Mouse (Mus musculus): Measurements from ENCODE around the gene Ccr7. TPM values are rescaled to one million over a fixed set of nuclear protein-coding genes. Genes with fewer than 3 reads are reported as not detected.
A peak's percentile ranks its signal among the peaks of the same experiment; 100 is the strongest.

Gene Ccr7
- polyA plus RNA-seq, 1 experiment from 2014 or later: not detected

GRCm38 (mm10) chr11:99134266-99135046 is 20.4 kb downstream of the Ccr7 start:
- Histone ChIP-seq H3K27me3 (ENCODE audit: control insufficient read depth, insufficient read depth, low read length) (no peaks in the 10 kb centered on the region), H3K36me3 (ENCODE audit: control insufficient read depth, insufficient read depth, low read length) (no peaks in the 10 kb centered on the region), H3K4me2 (ENCODE audit: low read depth, low read length) (no peak overlapping the region), H3K9ac (replicated peaks; ENCODE audit: low read depth, low read length) (no peak overlapping the region), H3K9me3 (ENCODE audit: control insufficient read depth, low read length) (no peaks in the 10 kb centered on the region), H3K4me3 (ENCODE audit: low read depth, low read length) (no peak overlapping the region), H3K27ac (ENCODE audit: low read depth, low read length) (no peak overlapping the region), H3K4me1 (ENCODE audit: control insufficient read depth, insufficient read depth, low read length) (peaks cover 12% of the 10 kb centered on the region)
- ATAC-seq (ENCODE audit: low read depth): no peak
- 64% methylated on average over 15 of the region's 15 CpGs for WGBS

- H3K36me3 ChIP-seq (ENCODE audit: control insufficient read depth, insufficient read depth, low read length): no peaks in the 10 kb centered on the region
- no peaks in the 10 kb centered on the region for H3K9me3 ChIP-seq (ENCODE audit: control insufficient read depth, low read length)
- no peak for ATAC-seq (ENCODE audit: low read depth)
- H3K27ac ChIP-seq (ENCODE audit: low read depth, low read length): no peak overlapping the region
- H3K4me3 ChIP-seq (ENCODE audit: low read depth, low read length): no peak overlapping the region
- WGBS: 40% methylated on average over 5 of the region's 5 CpGs
- H3K4me1 ChIP-seq (ENCODE audit: control insufficient read depth, insufficient read depth, low read length): peaks cover 12% of the 10 kb centered on the region
- H3K4me2 ChIP-seq (ENCODE audit: low read depth, low read length): no peak overlapping the region
- H3K9ac ChIP-seq (replicated peaks; ENCODE audit: low read depth, low read length): no peak overlapping the region
- no peaks in the 10 kb centered on the region for H3K27me3 ChIP-seq (ENCODE audit: control insufficient read depth, insufficient read depth, low read length)
Observed at GRCm38 (mm10) chr11:99133285-99133897, 21.5 kb downstream of the Ccr7 start.

- peak; percentile 70 for ATAC-seq (ENCODE audit: low read depth)
- no peaks in the 10 kb centered on the region for H3K36me3 ChIP-seq (ENCODE audit: control insufficient read depth, insufficient read depth, low read length)
- peaks cover 12% of the 10 kb centered on the region for H3K4me1 ChIP-seq (ENCODE audit: control insufficient read depth, insufficient read depth, low read length)
- no peak overlapping the region; the same call in 1 of the 2 replicates for H3K9ac ChIP-seq (replicated peaks; ENCODE audit: low read depth, low read length)
- no peak overlapping the region for H3K4me3 ChIP-seq (ENCODE audit: low read depth, low read length)
- 2% methylated on average over 11 of the region's 11 CpGs for WGBS
- no peaks in the 10 kb centered on the region for H3K9me3 ChIP-seq (ENCODE audit: control insufficient read depth, low read length)
- peak overlapping the region; percentile 29 for H3K4me2 ChIP-seq (ENCODE audit: low read depth, low read length)
- H3K27me3 ChIP-seq (ENCODE audit: control insufficient read depth, insufficient read depth, low read length): no peaks in the 10 kb centered on the region
- H3K27ac ChIP-seq (ENCODE audit: low read depth, low read length): no peak overlapping the region; the same call in 1 of the 2 replicates
Observed at GRCm38 (mm10) chr11:99132091-99132730, 22.7 kb downstream of the Ccr7 start.

- Histone ChIP-seq H3K4me2 (ENCODE audit: low read depth, low read length) (no peak overlapping the region), H3K4me1 (ENCODE audit: control insufficient read depth, insufficient read depth, low read length) (peaks cover 12% of the 10 kb centered on the region), H3K27ac (ENCODE audit: low read depth, low read length) (no peak overlapping the region), H3K9ac (replicated peaks; ENCODE audit: low read depth, low read length) (no peak overlapping the region), H3K4me3 (ENCODE audit: low read depth, low read length) (no peak overlapping the region), H3K9me3 (ENCODE audit: control insufficient read depth, low read length) (no peaks in the 10 kb centered on the region), H3K27me3 (ENCODE audit: control insufficient read depth, insufficient read depth, low read length) (no peaks in the 10 kb centered on the region), H3K36me3 (ENCODE audit: control insufficient read depth, insufficient read depth, low read length) (no peaks in the 10 kb centered on the region)
- no peak for ATAC-seq (ENCODE audit: low read depth)
- 39% methylated on average over 12 of the region's 12 CpGs for WGBS
Observed at GRCm38 (mm10) chr11:99131463-99131840, 23.4 kb downstream of the Ccr7 start.

- no peak for ATAC-seq (ENCODE audit: low read depth)
- no peaks in the 10 kb centered on the region for H3K9me3 ChIP-seq (ENCODE audit: control insufficient read depth, low read length)
- H3K27me3 ChIP-seq (ENCODE audit: control insufficient read depth, insufficient read depth, low read length): no peaks in the 10 kb centered on the region
- peaks cover 12% of the 10 kb centered on the region for H3K4me1 ChIP-seq (ENCODE audit: control insufficient read depth, insufficient read depth, low read length)
- no peak overlapping the region for H3K4me2 ChIP-seq (ENCODE audit: low read depth, low read length)
- H3K9ac ChIP-seq (replicated peaks; ENCODE audit: low read depth, low read length): no peak overlapping the region
- H3K27ac ChIP-seq (ENCODE audit: low read depth, low read length): no peak overlapping the region
- no peaks in the 10 kb centered on the region for H3K36me3 ChIP-seq (ENCODE audit: control insufficient read depth, insufficient read depth, low read length)
- 65% methylated on average over 5 of the region's 5 CpGs for WGBS
- H3K4me3 ChIP-seq (ENCODE audit: low read depth, low read length): no peak overlapping the region
Observed at GRCm38 (mm10) chr11:99130736-99131462, 24.0 kb downstream of the Ccr7 start.

- ATAC-seq (ENCODE audit: low read depth): peak; percentile 57; the same call in 1 of the 2 replicates
- no peak overlapping the region for H3K4me3 ChIP-seq (ENCODE audit: low read depth, low read length)
- WGBS: 2% methylated on average over 2 of the region's 2 CpGs
- no peaks in the 10 kb centered on the region for H3K27me3 ChIP-seq (ENCODE audit: control insufficient read depth, insufficient read depth, low read length)
- H3K9me3 ChIP-seq (ENCODE audit: control insufficient read depth, low read length): no peaks in the 10 kb centered on the region
- H3K4me2 ChIP-seq (ENCODE audit: low read depth, low read length): no peak overlapping the region
- H3K36me3 ChIP-seq (ENCODE audit: control insufficient read depth, insufficient read depth, low read length): no peaks in the 10 kb centered on the region
- no peak overlapping the region for H3K27ac ChIP-seq (ENCODE audit: low read depth, low read length)
- H3K9ac ChIP-seq (replicated peaks; ENCODE audit: low read depth, low read length): no peak overlapping the region
- H3K4me1 ChIP-seq (ENCODE audit: control insufficient read depth, insufficient read depth, low read length): peaks cover 12% of the 10 kb centered on the region
Observed at GRCm38 (mm10) chr11:99129287-99129686, 25.6 kb downstream of the Ccr7 start.

- peaks cover 12% of the 10 kb centered on the region for H3K4me1 ChIP-seq (ENCODE audit: control insufficient read depth, insufficient read depth, low read length)
- no peaks in the 10 kb centered on the region for H3K36me3 ChIP-seq (ENCODE audit: control insufficient read depth, insufficient read depth, low read length)
- ATAC-seq (ENCODE audit: low read depth): no peak
- no peak overlapping the region for H3K4me2 ChIP-seq (ENCODE audit: low read depth, low read length)
- H3K27me3 ChIP-seq (ENCODE audit: control insufficient read depth, insufficient read depth, low read length): no peaks in the 10 kb centered on the region
- H3K27ac ChIP-seq (ENCODE audit: low read depth, low read length): no peak overlapping the region
- H3K4me3 ChIP-seq (ENCODE audit: low read depth, low read length): no peak overlapping the region
- H3K9ac ChIP-seq (replicated peaks; ENCODE audit: low read depth, low read length): no peak overlapping the region
- H3K9me3 ChIP-seq (ENCODE audit: control insufficient read depth, low read length): no peaks in the 10 kb centered on the region
- WGBS: 87% methylated on average over 18 of the region's 18 CpGs
Observed at GRCm38 (mm10) chr11:99127785-99128682, 26.8 kb downstream of the Ccr7 start.

GRCm38 (mm10) chr11:99126482-99127253 is 28.2 kb downstream of the Ccr7 start:
- Histone ChIP-seq H3K9ac (replicated peaks; ENCODE audit: low read depth, low read length) (no peak overlapping the region), H3K36me3 (ENCODE audit: control insufficient read depth, insufficient read depth, low read length) (no peaks in the 10 kb centered on the region), H3K4me3 (ENCODE audit: low read depth, low read length) (no peak overlapping the region), H3K27me3 (ENCODE audit: control insufficient read depth, insufficient read depth, low read length) (no peaks in the 10 kb centered on the region), H3K27ac (ENCODE audit: low read depth, low read length) (no peak overlapping the region), H3K4me2 (ENCODE audit: low read depth, low read length) (no peak overlapping the region), H3K4me1 (ENCODE audit: control insufficient read depth, insufficient read depth, low read length) (peaks cover 3% of the 10 kb centered on the region), H3K9me3 (ENCODE audit: control insufficient read depth, low read length) (no peaks in the 10 kb centered on the region)
- WGBS: 60% methylated on average over 5 of the region's 5 CpGs
- no peak for ATAC-seq (ENCODE audit: low read depth)
